Mouse (Mus musculus) spleen, postnatal 10 days (tissue): Measurements from ENCODE around the gene Nsmce4a.
"Not testable (repeated sequence)": the region's sequence is repeated elsewhere in the genome, so short reads cannot be mapped to it uniquely, and the experiment has no call there.

Experiments
- DNase-seq, 2 experiments: peaks; one replicate each; pipeline ENCODE4 v3.0.0; 2021 to 2022; ENCODE audit warnings: low spot score in 2 of 2

Nsmce4a gene

GRCm38 (mm10) chr7:130572821-130573220 is at the start of gene Nsmce4a:
Nsmce4a (minus strand) TSS chr7:130573118.
- DNase-seq: no peak

GRCm38 (mm10) chr7:130622359-130622758 is 49.4 kb upstream of the Nsmce4a start:
- DNase-seq: no peak

- no peak for DNase-seq
These were observed 49.0 kb upstream of the Nsmce4a start for GRCm38 (mm10) chr7:130621953-130622352.

- no peak for DNase-seq
These were observed 48.1 kb upstream of the Nsmce4a start for GRCm38 (mm10) chr7:130621068-130621467.

- DNase-seq: no peak
These were observed 44.7 kb upstream of the Nsmce4a start for GRCm38 (mm10) chr7:130617591-130617990.

GRCm38 (mm10) chr7:130613973-130614372 is 41.1 kb upstream of the Nsmce4a start:
- DNase-seq: no peak

- DNase-seq: no peak
These were observed 34.0 kb upstream of the Nsmce4a start for GRCm38 (mm10) chr7:130606958-130607357.

GRCm38 (mm10) chr7:130605111-130605510 is 32.2 kb upstream of the Nsmce4a start:
- DNase-seq: no peak

- DNase-seq: no peak
These were observed 31.5 kb upstream of the Nsmce4a start for GRCm38 (mm10) chr7:130604390-130604789.

GRCm38 (mm10) chr7:130603556-130603955 is 30.6 kb upstream of the Nsmce4a start:
- DNase-seq: no peak

GRCm38 (mm10) chr7:130602804-130603203 is 29.9 kb upstream of the Nsmce4a start:
- no peak for DNase-seq

- no peak for DNase-seq
These were observed 27.6 kb upstream of the Nsmce4a start for GRCm38 (mm10) chr7:130600546-130600945.

GRCm38 (mm10) chr7:130600074-130600473 is 27.2 kb upstream of the Nsmce4a start:
- DNase-seq: no peak

GRCm38 (mm10) chr7:130597546-130597945 is 24.6 kb upstream of the Nsmce4a start:
- DNase-seq: no peak

GRCm38 (mm10) chr7:130596079-130596855 is 23.3 kb upstream of the Nsmce4a start:
- not testable (repeated sequence) for DNase-seq

GRCm38 (mm10) chr7:130593375-130594239 is 20.7 kb upstream of the Nsmce4a start:
- DNase-seq: not testable (repeated sequence)

- DNase-seq: not testable (repeated sequence)
These were observed 20.1 kb upstream of the Nsmce4a start for GRCm38 (mm10) chr7:130592975-130593374.

- no peak for DNase-seq
These were observed 18.0 kb upstream of the Nsmce4a start for GRCm38 (mm10) chr7:130590845-130591437.

GRCm38 (mm10) chr7:130590081-130590828 is 17.3 kb upstream of the Nsmce4a start:
- DNase-seq: no peak

- DNase-seq: no peak
These were observed 13.7 kb upstream of the Nsmce4a start for GRCm38 (mm10) chr7:130586521-130587072.

GRCm38 (mm10) chr7:130578607-130579006 is 5.7 kb upstream of the Nsmce4a start:
- DNase-seq: no peak
